Mouse (Mus musculus) lung, postnatal 0 days (tissue): ENCODE measurements at regions not wholly inside any gene's neighbourhood (a gene's known extent, or its start where the extent isn't known, plus 50 kb on each side); places are given as distances from the start of the nearest gene placed in this dataset.
A peak's percentile ranks its signal among the peaks of the same experiment; 100 is the strongest.

Source experiments
- ATAC-seq: fragments of 200-750 bp; cut with Nextera tagmentation; 2 replicates; pipeline ENCODE4 v1.8.0; 2017; ENCODE audit warnings: moderate library complexity
- DNase-seq: peaks from one replicate; pipeline ENCODE4 v3.0.0-alpha.2; 2016; ENCODE audit warnings: low spot score
- H3K27ac ChIP-seq: fragments of 300-500 bp; sonication (generic); 2 replicates; pipeline ENCODE4 v1.5.1; 2014; ENCODE audit warnings: antibody characterized with exemption, mild to moderate bottlenecking, low read length, mixed read lengths
- H3K27me3 ChIP-seq: fragments of 300-500 bp; sonication (generic); replicated peaks from 2 replicates; pipeline ENCODE4 v1.6.1; 2014; ENCODE audit warnings: low read length, mixed read lengths; ENCODE audit not compliant: insufficient read depth
- H3K36me3 ChIP-seq: fragments of 300-500 bp; sonication (generic); 2 replicates; pipeline ENCODE4 v1.6.1; 2014; ENCODE audit warnings: low read length, mixed read lengths; ENCODE audit not compliant: insufficient read depth
- H3K4me1 ChIP-seq: fragments of 300-500 bp; sonication (generic); 2 replicates; pipeline ENCODE4 v1.6.1; 2014; ENCODE audit warnings: antibody characterized with exemption, low read depth, low read length, mixed read lengths; ENCODE audit not compliant: insufficient read depth
- H3K4me2 ChIP-seq: fragments of 300-500 bp; sonication (generic); replicated peaks from 2 replicates; pipeline ENCODE4 v1.6.1; 2014; ENCODE audit warnings: low read depth, mild to moderate bottlenecking, low read length, moderate library complexity, mixed read lengths
- H3K4me3 ChIP-seq: fragments of 300-500 bp; sonication (generic); 2 replicates; pipeline ENCODE4 v1.5.1; 2014; ENCODE audit warnings: low read depth, low read length
- H3K9ac ChIP-seq: fragments of 300-500 bp; sonication (generic); replicated peaks from 2 replicates; pipeline ENCODE4 v1.6.1; 2014; ENCODE audit warnings: low read depth, mild to moderate bottlenecking
- H3K9me3 ChIP-seq: fragments of 300-500 bp; sonication (generic); 2 replicates; pipeline ENCODE4 v1.6.1; 2016; ENCODE audit warnings: low read length, mixed read lengths
- CTCF ChIP-seq: IDR thresholded peaks from 2 replicates; pipeline ENCODE4 v1.5.1; 2016; ENCODE audit warnings: antibody characterized with exemption, mild to moderate bottlenecking
- EP300 ChIP-seq: IDR thresholded peaks from 2 replicates; pipeline ENCODE4 v1.6.1; 2016; ENCODE audit warnings: antibody characterized with exemption, mild to moderate bottlenecking, control low read depth
- WGBS: fragments of 180-500 bp; shearing (Covaris S2); extraction: QIAGEN DNeasy Blood & Tissue Kit; methylation state at CpG from one replicate; pipeline ENCODE4 v1.1.7; 2014; 5-methylcytosine and 5-hydroxymethylcytosine counted together

DNA sequence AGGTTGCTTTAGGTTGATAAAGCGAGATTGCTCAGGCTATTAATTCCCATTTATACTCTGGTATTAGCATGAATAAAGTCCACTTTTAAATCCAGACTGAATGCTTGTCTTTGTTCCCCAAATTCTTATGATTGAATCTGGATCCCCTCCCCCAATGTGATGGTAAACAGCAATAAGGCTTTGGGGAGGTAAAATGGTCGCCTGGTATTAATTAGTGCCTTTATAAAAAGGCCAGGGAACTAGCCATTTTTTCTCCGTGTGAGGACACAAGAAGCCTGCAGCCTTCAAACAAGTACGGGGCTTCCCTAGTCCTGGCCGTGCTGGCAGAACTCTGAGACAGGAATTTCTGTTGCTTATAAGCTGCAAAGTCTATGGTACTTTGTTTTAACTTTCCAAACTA is 81.1 kb upstream of the Igfbp7 start:
- no peak for TF ChIP-seq CTCF
- no peak for TF ChIP-seq EP300
- no peak for DNase-seq
- Histone ChIP-seq H3K36me3 (no peaks in the 10 kb centered on the region), H3K4me2 (no peak overlapping the region), H3K4me1 (no peaks in the 10 kb centered on the region), H3K4me3 (no peak overlapping the region), H3K27ac (no peak overlapping the region), H3K27me3 (no peaks in the 10 kb centered on the region), H3K9me3 (no peaks in the 10 kb centered on the region), H3K9ac (no peak overlapping the region)
- ATAC-seq, result no peak
- 76% methylated on average over 5 of the region's 5 CpGs for WGBS

DNA sequence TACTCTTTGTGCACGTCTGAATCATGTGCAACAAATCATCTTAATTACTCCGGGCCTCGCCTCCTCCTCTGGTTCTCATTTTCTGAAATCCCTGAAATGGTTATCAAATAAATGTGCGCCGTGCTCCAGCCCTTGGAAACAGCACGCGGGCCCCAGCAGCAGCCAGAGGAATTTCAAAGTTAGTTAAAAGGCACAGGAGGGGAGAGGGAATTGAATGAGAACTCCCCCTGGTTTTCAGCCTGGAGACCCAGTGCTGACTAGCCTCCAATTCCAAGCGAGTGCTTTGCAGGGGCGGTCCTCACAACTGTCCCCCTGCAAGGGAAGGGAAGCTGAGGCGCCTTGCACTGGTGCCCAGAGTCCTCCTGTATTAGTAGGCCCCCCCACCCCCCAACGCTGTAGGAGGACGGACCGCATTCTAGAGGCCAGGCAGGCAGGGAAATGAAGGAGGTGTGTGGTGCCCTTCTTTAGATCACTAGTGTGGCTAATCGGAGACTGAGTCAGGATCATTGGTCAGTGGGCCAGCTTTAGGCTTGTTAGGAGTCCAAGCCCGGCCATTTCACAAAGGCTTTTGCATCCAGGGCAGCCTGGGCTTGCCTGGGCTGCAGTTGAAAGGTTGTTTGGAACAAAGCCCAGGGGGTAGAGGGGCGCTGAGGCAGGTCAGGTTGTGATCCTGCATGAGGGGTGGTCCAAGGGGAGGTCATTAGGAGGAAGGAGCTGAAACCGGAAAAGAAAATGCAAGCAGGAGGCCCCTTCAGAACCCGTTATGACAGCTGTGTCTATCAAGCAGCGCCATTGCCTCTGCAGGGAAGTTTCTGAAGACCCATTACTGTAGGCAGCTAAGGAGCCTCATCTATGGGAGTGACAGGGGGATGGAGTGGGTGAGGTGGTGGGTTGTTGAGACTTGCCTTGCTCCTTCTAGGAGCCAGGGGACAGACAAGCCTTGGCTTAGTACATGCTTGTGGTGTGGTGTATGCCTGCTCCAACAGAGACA is 80.3 kb upstream of the Igfbp7 start:
- TF ChIP-seq EP300 (no peak), CTCF (no peak)
- 27% methylated on average over 19 of the region's 19 CpGs for WGBS
- ATAC-seq, result no peak
- no peak for DNase-seq
- no peaks in the 10 kb centered on the region for H3K27me3 ChIP-seq
- no peak overlapping the region for H3K27ac ChIP-seq
- H3K4me1 ChIP-seq, result no peaks in the 10 kb centered on the region
- no peaks in the 10 kb centered on the region for H3K36me3 ChIP-seq
- no peak overlapping the region for H3K9ac ChIP-seq
- no peak overlapping the region; the same call in 1 of the 2 replicates for H3K4me3 ChIP-seq
- H3K9me3 ChIP-seq, result no peaks in the 10 kb centered on the region
- H3K4me2 ChIP-seq, result peak overlapping the region; percentile 33

DNA sequence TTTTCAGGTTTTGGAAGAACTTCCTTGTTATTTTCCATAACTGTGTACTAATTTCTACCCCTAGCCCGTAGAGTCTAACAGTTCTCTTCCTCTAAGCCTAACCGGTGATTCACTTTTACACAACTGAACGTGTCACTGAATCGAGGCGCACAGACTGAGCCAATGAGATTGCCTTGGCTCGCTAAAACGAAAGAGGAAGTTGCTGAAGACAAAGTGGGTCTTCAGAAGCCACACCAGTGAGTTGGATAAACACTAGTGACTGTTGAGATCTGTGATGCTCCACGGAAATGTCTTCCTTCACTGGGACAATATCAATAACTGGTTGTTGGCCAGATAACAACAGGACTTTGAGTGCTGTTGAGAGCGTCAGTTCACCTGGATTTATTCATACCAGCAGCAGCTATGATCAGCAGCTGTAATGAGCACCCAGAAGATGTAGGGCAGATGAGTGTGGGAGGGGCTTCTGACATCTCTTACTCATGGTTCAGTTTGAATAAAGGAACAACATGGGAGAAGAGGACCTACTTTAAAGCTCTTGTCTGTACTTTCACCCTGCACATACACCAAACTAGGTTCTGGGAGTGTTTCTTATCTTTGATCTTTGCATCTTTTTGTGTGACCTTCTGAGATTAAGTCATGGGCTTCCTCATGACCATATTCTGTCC is 75.3 kb upstream of the Igfbp7 start:
- H3K4me2 ChIP-seq, result no peak overlapping the region
- no peaks in the 10 kb centered on the region for H3K4me1 ChIP-seq
- no peaks in the 10 kb centered on the region for H3K36me3 ChIP-seq
- no peaks in the 10 kb centered on the region for H3K9me3 ChIP-seq
- H3K27ac ChIP-seq, result no peak overlapping the region
- WGBS, result 85% methylated on average over 9 of the region's 9 CpGs
- no peaks in the 10 kb centered on the region for H3K27me3 ChIP-seq
- H3K9ac ChIP-seq, result no peak overlapping the region
- TF ChIP-seq CTCF (no peak), EP300 (no peak)
- H3K4me3 ChIP-seq, result no peak overlapping the region
- DNase-seq (no peak), ATAC-seq (no peak)

DNA sequence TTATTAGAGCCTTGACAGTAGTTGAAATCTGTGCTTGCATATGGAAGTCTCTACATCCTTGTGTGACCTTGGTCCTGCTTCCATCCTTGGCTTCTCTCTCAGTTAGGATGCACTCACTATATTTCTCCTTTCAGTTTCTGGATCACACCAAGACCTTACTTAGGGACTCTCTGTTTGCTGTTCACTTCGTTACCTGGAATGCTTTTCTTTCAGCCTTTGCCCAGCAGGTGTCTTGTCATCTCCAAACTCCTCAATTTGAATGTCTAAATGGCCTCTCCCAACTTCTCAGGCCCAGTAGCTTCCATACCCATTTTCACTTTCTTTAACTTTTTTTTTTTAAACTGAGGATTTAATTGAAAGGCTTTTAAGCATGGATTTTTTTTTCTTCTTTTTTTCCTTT is 74.0 kb upstream of the Igfbp7 start:
- Histone ChIP-seq H3K9ac (no peak overlapping the region), H3K27ac (no peak overlapping the region), H3K36me3 (no peaks in the 10 kb centered on the region), H3K4me1 (no peaks in the 10 kb centered on the region), H3K4me3 (no peak overlapping the region), H3K9me3 (no peaks in the 10 kb centered on the region), H3K27me3 (no peaks in the 10 kb centered on the region), H3K4me2 (no peak overlapping the region)
- TF ChIP-seq CTCF (no peak), EP300 (no peak)
- DNase-seq, result no peak
- 43% methylated on average over 1 of the region's 1 CpGs for WGBS
- no peak for ATAC-seq

DNA sequence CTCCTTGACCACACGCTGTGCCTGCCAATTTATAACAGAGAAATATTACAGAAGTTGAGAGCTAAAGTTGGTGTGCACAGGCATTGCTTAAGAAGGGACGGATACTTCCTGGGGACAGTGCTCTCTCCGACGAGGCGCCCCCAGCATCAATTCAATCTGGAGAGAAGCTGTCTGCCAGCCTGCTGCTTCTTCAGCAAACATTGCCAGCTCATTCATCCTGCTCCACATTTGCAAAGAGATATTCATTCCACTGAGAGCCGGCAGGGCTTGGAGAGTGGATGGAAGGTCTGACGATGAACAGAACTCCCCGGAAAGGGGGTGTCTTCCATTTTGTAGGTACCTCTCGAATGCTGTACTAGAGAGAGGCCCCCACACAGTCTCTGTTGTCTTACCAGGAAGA is 70.0 kb upstream of the Igfbp7 start:
- WGBS, result 51% methylated on average over 9 of the region's 9 CpGs
- TF ChIP-seq CTCF, result no peak
- TF ChIP-seq EP300, result no peak
- no peak overlapping the region for H3K4me2 ChIP-seq
- no peak overlapping the region for H3K4me3 ChIP-seq
- H3K36me3 ChIP-seq, result no peaks in the 10 kb centered on the region
- no peak overlapping the region for H3K27ac ChIP-seq
- no peak overlapping the region for H3K9ac ChIP-seq
- no peak for ATAC-seq
- no peaks in the 10 kb centered on the region for H3K4me1 ChIP-seq
- H3K27me3 ChIP-seq, result no peaks in the 10 kb centered on the region
- no peak for DNase-seq
- H3K9me3 ChIP-seq, result no peaks in the 10 kb centered on the region

DNA sequence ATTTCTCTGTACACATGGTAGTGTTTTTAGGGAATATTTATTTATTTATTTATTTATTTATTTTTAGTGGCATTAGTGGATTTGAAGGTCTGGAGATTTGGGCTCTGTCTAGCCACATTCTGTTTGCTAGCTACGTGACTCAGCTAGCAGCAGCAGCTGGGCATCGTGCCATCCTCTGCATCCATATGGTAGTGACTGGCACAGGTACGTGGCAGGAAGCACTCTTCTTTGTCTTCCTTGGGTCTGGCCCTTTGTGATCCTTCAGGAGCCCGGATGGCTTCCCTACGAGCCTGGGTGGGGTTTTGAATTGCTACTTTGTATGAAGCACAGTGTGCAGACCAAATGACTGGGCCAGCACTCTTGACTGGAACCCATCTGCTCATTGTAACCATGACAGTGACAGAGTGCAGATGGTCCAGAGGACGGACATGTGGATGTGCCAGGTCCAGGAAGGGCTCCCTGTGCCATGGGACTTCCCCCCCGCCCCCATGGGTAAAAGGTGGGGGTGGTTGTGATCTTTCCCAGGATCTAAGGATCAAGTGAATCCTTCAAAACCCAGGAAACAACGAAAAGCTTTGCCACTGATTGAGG is 66.2 kb upstream of the Igfbp7 start:
- no peak for DNase-seq
- Histone ChIP-seq H3K4me1 (no peaks in the 10 kb centered on the region), H3K9me3 (no peaks in the 10 kb centered on the region), H3K4me3 (no peak overlapping the region), H3K4me2 (no peak overlapping the region), H3K27me3 (no peaks in the 10 kb centered on the region), H3K27ac (no peak overlapping the region), H3K36me3 (no peaks in the 10 kb centered on the region), H3K9ac (no peak overlapping the region)
- 68% methylated on average over 8 of the region's 8 CpGs for WGBS
- TF ChIP-seq CTCF, result no peak
- TF ChIP-seq EP300, result no peak
- ATAC-seq, result no peak
